Mouse (Mus musculus): ENCODE results near the gene Bcl2a1d. TPM values are rescaled to one million over a fixed set of nuclear protein-coding genes. Genes with fewer than 3 reads are reported as not detected.

Gene Bcl2a1d
- 0.66 and 4.4 TPM in 2 replicates for polyA plus RNA-seq (2012; ENCODE audit: low replicate concordance)

DNA sequence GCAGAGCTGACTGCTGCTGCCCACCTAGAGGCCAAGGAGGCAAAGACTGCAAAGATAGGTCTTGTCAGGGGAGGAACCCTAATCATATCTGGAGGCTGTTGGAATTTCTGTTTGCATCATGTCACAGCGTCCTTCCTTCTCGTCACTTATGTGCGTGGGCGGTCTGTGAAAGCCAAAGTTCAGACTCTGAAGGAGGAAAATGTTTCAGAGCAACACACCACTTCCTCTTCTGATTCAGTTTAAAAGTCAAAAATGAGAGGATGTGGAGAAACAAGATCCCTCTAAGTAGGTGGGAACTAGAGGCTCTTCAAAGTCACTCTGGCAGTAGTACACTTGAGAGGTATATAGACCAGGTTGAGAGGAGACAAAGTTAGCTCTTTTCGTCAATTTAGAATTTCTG, at the start of gene Bcl2a1d:
Bcl2a1d (minus strand) TSS at position 187 of the 400 bp plus-strand sequence.

GRCm38 (mm10) chr9:88719989-88720537, 11.7 kb downstream of the Bcl2a1d start, which contains the start of gene Mthfsl:
Mthfsl (minus strand) TSS chr9:88720296.

Other genes with a start within 250 kb of the Bcl2a1d start
- gene Syncrip, start 249.3 kb downstream of the Bcl2a1d start, polyA plus RNA-seq (2012; ENCODE audit: low replicate concordance), result 65.3 and 75.2 TPM in 2 replicates
- 0.92 and 1.6 TPM in 2 replicates for gene Zfp949, start 183.9 kb downstream of the Bcl2a1d start, polyA plus RNA-seq (2012; ENCODE audit: low replicate concordance)
- not detected in 2 replicates for gene Trim43a, start 151.0 kb downstream of the Bcl2a1d start, polyA plus RNA-seq (2012; ENCODE audit: low replicate concordance)
- gene Mthfsl, start 11.6 kb downstream of the Bcl2a1d start, polyA plus RNA-seq (2012; ENCODE audit: low replicate concordance), result 12.8 and 13.9 TPM in 2 replicates
- gene Trim43c, start 107.2 kb upstream of the Bcl2a1d start, polyA plus RNA-seq (2012; ENCODE audit: low replicate concordance), result not detected in 2 replicates
- gene Bcl2a1a, start 225.0 kb upstream of the Bcl2a1d start, polyA plus RNA-seq (2012; ENCODE audit: low replicate concordance), result 1.1 and 1.9 TPM in 2 replicates

Data from hematopoietic multipotent progenitor cell, adult 10-12 weeks (in vitro differentiated cells).